Mouse (Mus musculus) midbrain, embryonic 16.5 days (tissue): ENCODE measurements at regions not wholly inside any gene's neighbourhood (a gene's known extent, or its start where the extent isn't known, plus 50 kb on each side); places are given as distances from the start of the nearest gene placed in this dataset.

Experiments
- ATAC-seq: fragments of 200-750 bp; cut with Nextera tagmentation; 2 replicates; pipeline ENCODE4 v1.8.0; 2017; ENCODE audit warnings: moderate TSS enrichment
- H3K27ac ChIP-seq: fragments of 300-500 bp; sonication (generic); 2 replicates; pipeline ENCODE4 v1.5.1; 2014; ENCODE audit warnings: mild to moderate bottlenecking, low read length, mixed read lengths
- H3K27me3 ChIP-seq: fragments of 300-500 bp; sonication (generic); 2 replicates; pipeline ENCODE4 v1.6.1; 2014; ENCODE audit warnings: low read depth, low read length, mixed read lengths; ENCODE audit not compliant: control insufficient read depth, insufficient read depth
- H3K36me3 ChIP-seq: fragments of 300-500 bp; sonication (generic); 2 replicates; pipeline ENCODE4 v1.6.1; 2014; ENCODE audit warnings: mild to moderate bottlenecking, low read length, moderate library complexity, mixed read lengths; ENCODE audit not compliant: control insufficient read depth, insufficient read depth
- H3K4me1 ChIP-seq: fragments of 300-500 bp; sonication (generic); 2 replicates; pipeline ENCODE4 v1.6.1; 2014; ENCODE audit warnings: mild to moderate bottlenecking, low read length, mixed read lengths; ENCODE audit not compliant: control insufficient read depth, insufficient read depth
- H3K4me2 ChIP-seq: fragments of 300-500 bp; sonication (generic); 2 replicates; pipeline ENCODE4 v1.6.1; 2014; ENCODE audit warnings: mild to moderate bottlenecking, low read length, mixed read lengths
- H3K4me3 ChIP-seq: fragments of 300-500 bp; sonication (generic); 2 replicates; pipeline ENCODE4 v1.5.1; 2014; ENCODE audit warnings: low read depth, mild to moderate bottlenecking, low read length, moderate library complexity, mixed read lengths
- H3K9ac ChIP-seq: fragments of 300-500 bp; sonication (generic); 2 replicates; pipeline ENCODE4 v1.6.1; 2014; ENCODE audit warnings: low read depth, low read length, mixed read lengths
- H3K9me3 ChIP-seq: fragments of 300-500 bp; sonication (generic); replicated peaks from 2 replicates; pipeline ENCODE4 v1.6.1; 2014; ENCODE audit warnings: mild to moderate bottlenecking, low read length, mixed read lengths; ENCODE audit not compliant: control insufficient read depth, poor library complexity, severe bottlenecking
- WGBS: fragments of 180-500 bp; shearing (Covaris S2); extraction: QIAGEN DNeasy Blood & Tissue Kit; methylation state at CpG from one replicate; pipeline ENCODE4 v1.1.7; 2014; 5-methylcytosine and 5-hydroxymethylcytosine counted together

GRCm38 (mm10) chr16:24187131-24187530, 198.5 kb upstream of the Bcl6 start:
- no peaks in the 10 kb centered on the region for H3K36me3 ChIP-seq
- H3K9ac ChIP-seq = no peak overlapping the region
- H3K4me2 ChIP-seq = no peak overlapping the region
- H3K27me3 ChIP-seq = no peaks in the 10 kb centered on the region
- no peak for ATAC-seq
- H3K9me3 ChIP-seq = no peaks in the 10 kb centered on the region
- no peak overlapping the region for H3K4me3 ChIP-seq
- H3K27ac ChIP-seq = no peak overlapping the region
- no peaks in the 10 kb centered on the region for H3K4me1 ChIP-seq
- 92% methylated on average over 6 of the region's 6 CpGs for WGBS

GRCm38 (mm10) chr16:24185989-24186388, 197.3 kb upstream of the Bcl6 start:
- ATAC-seq = no peak
- Histone ChIP-seq H3K27ac (no peak overlapping the region), H3K4me3 (no peak overlapping the region), H3K9me3 (no peaks in the 10 kb centered on the region), H3K9ac (no peak overlapping the region), H3K4me2 (no peak overlapping the region), H3K4me1 (no peaks in the 10 kb centered on the region), H3K27me3 (no peaks in the 10 kb centered on the region), H3K36me3 (no peaks in the 10 kb centered on the region)
- WGBS = 82% methylated on average over 6 of the region's 6 CpGs

GRCm38 (mm10) chr16:24184846-24185245, 196.2 kb upstream of the Bcl6 start:
- 89% methylated on average over 4 of the region's 4 CpGs for WGBS
- no peaks in the 10 kb centered on the region for H3K9me3 ChIP-seq

GRCm38 (mm10) chr16:24183216-24183615, 194.6 kb upstream of the Bcl6 start:
- no peaks in the 10 kb centered on the region for H3K9me3 ChIP-seq
- no peak for ATAC-seq
- no peak overlapping the region for H3K4me3 ChIP-seq
- H3K4me1 ChIP-seq = no peaks in the 10 kb centered on the region
- no peak overlapping the region for H3K9ac ChIP-seq
- H3K27me3 ChIP-seq = no peaks in the 10 kb centered on the region
- 79% methylated on average over 3 of the region's 3 CpGs for WGBS
- no peak overlapping the region for H3K4me2 ChIP-seq
- no peaks in the 10 kb centered on the region for H3K36me3 ChIP-seq
- H3K27ac ChIP-seq = no peak overlapping the region

More at GRCm38 (mm10) chr16:24184846-24185245, 196.2 kb upstream of the Bcl6 start:
- no peak overlapping the region for H3K4me2 ChIP-seq
- H3K36me3 ChIP-seq = no peaks in the 10 kb centered on the region
- H3K4me3 ChIP-seq = no peak overlapping the region
- H3K27ac ChIP-seq = no peak overlapping the region
- no peak overlapping the region for H3K9ac ChIP-seq
- H3K4me1 ChIP-seq = no peaks in the 10 kb centered on the region
- H3K27me3 ChIP-seq = no peaks in the 10 kb centered on the region
- no peak for ATAC-seq

- ATAC-seq = no peak
- Histone ChIP-seq H3K4me2 (no peak overlapping the region), H3K27me3 (no peaks in the 10 kb centered on the region), H3K27ac (no peak overlapping the region), H3K36me3 (no peaks in the 10 kb centered on the region), H3K9me3 (no peaks in the 10 kb centered on the region), H3K9ac (no peak overlapping the region), H3K4me1 (no peaks in the 10 kb centered on the region), H3K4me3 (no peak overlapping the region)
- WGBS = 87% methylated on average over 3 of the region's 3 CpGs
Measured at GRCm38 (mm10) chr16:24181388-24181787, 192.7 kb upstream of the Bcl6 start.

GRCm38 (mm10) chr16:24180666-24181065, 192.0 kb upstream of the Bcl6 start:
- no peak for ATAC-seq
- Histone ChIP-seq H3K4me2 (no peak overlapping the region), H3K9me3 (no peaks in the 10 kb centered on the region), H3K36me3 (no peaks in the 10 kb centered on the region), H3K4me1 (no peaks in the 10 kb centered on the region), H3K27ac (no peak overlapping the region), H3K27me3 (no peaks in the 10 kb centered on the region), H3K4me3 (no peak overlapping the region), H3K9ac (no peak overlapping the region)
- WGBS = 92% methylated on average over 5 of the region's 5 CpGs

- H3K9me3 ChIP-seq = no peaks in the 10 kb centered on the region
- no peaks in the 10 kb centered on the region for H3K36me3 ChIP-seq
- no peaks in the 10 kb centered on the region for H3K27me3 ChIP-seq
- WGBS = 90% methylated on average over 2 of the region's 2 CpGs
- H3K27ac ChIP-seq = no peak overlapping the region
- H3K4me1 ChIP-seq = no peaks in the 10 kb centered on the region
- no peak overlapping the region for H3K4me2 ChIP-seq
- ATAC-seq = no peak
- H3K9ac ChIP-seq = no peak overlapping the region
- no peak overlapping the region for H3K4me3 ChIP-seq
Measured at GRCm38 (mm10) chr16:24177564-24177963, 188.9 kb upstream of the Bcl6 start.

GRCm38 (mm10) chr16:24177131-24177530, 188.5 kb upstream of the Bcl6 start:
- Histone ChIP-seq H3K4me1 (no peaks in the 10 kb centered on the region), H3K4me2 (no peak overlapping the region), H3K27me3 (no peaks in the 10 kb centered on the region), H3K9me3 (no peaks in the 10 kb centered on the region), H3K4me3 (no peak overlapping the region), H3K9ac (no peak overlapping the region), H3K27ac (no peak overlapping the region), H3K36me3 (no peaks in the 10 kb centered on the region)
- WGBS = 54% methylated on average over 7 of the region's 7 CpGs
- no peak for ATAC-seq

- WGBS = 53% methylated on average over 2 of the region's 2 CpGs
- ATAC-seq = 0 out of 2 replicates have a peak, but pooled peaks have one; percentile 32
Measured at GRCm38 (mm10) chr16:24176057-24176456, 187.4 kb upstream of the Bcl6 start.

More at GRCm38 (mm10) chr16:24176057-24176456, 187.4 kb upstream of the Bcl6 start:
- H3K27me3 ChIP-seq = no peaks in the 10 kb centered on the region
- H3K4me3 ChIP-seq = no peak overlapping the region
- H3K4me1 ChIP-seq = no peaks in the 10 kb centered on the region
- H3K27ac ChIP-seq = no peak overlapping the region
- no peak overlapping the region for H3K4me2 ChIP-seq
- H3K9me3 ChIP-seq = no peaks in the 10 kb centered on the region
- no peak overlapping the region for H3K9ac ChIP-seq
- no peaks in the 10 kb centered on the region for H3K36me3 ChIP-seq
